Mouse (Mus musculus): ENCODE results near the gene Rtraf. TPM values are rescaled to one million over a fixed set of nuclear protein-coding genes. Genes with fewer than 3 reads are reported as not detected.
A peak's percentile ranks its signal among the peaks of the same experiment; 100 is the strongest.

Rtraf gene
- polyA plus RNA-seq, 1 experiment from 2014 or later = 137 TPM

GRCm38 (mm10) chr14:19821686-19822085 is 1.9 kb downstream of the Rtraf start:
- Histone ChIP-seq H3K9me3 (ENCODE audit: low read length) (no peaks in the 10 kb centered on the region), H3K4me3 (ENCODE audit: low read depth, low read length) (no peak overlapping the region)
- WGBS = 97% methylated on average over 5 of the region's 5 CpGs

GRCm38 (mm10) chr14:19817949-19818348 is 5.7 kb downstream of the Rtraf start:
- WGBS = 3% methylated on average over 1 of the region's 1 CpGs
- Histone ChIP-seq H3K27me3 (replicated peaks; ENCODE audit: insufficient read depth, low read length) (no peaks in the 10 kb centered on the region), H3K4me1 (ENCODE audit: insufficient read depth, low read depth, low read length) (peaks cover 1% of the 10 kb centered on the region; the same call in 1 of the 2 replicates), H3K27ac (ENCODE audit: low read length) (no peak overlapping the region), H3K4me3 (ENCODE audit: low read depth, low read length) (no peak overlapping the region), H3K9ac (replicated peaks; ENCODE audit: low read depth) (no peak overlapping the region), H3K9me3 (ENCODE audit: low read length) (no peaks in the 10 kb centered on the region), H3K4me2 (replicated peaks; ENCODE audit: low read depth, low read length) (no peak overlapping the region), H3K36me3 (ENCODE audit: insufficient read depth, low read length) (peaks cover 43% of the 10 kb centered on the region)
- DNase-seq (ENCODE audit: low spot score) = peak; percentile 84
- no peak for ATAC-seq
- TF ChIP-seq EP300 (IDR thresholded peaks at IDR 0.05) = no peak
- TF ChIP-seq CTCF (IDR thresholded peaks at IDR 0.05) = peak; percentile 93

More at GRCm38 (mm10) chr14:19821686-19822085, 1.9 kb downstream of the Rtraf start:
- H3K27me3 ChIP-seq (replicated peaks; ENCODE audit: insufficient read depth, low read length) = no peaks in the 10 kb centered on the region
- TF ChIP-seq CTCF (IDR thresholded peaks at IDR 0.05) (no peak), EP300 (IDR thresholded peaks at IDR 0.05) (no peak)
- H3K4me2 ChIP-seq (replicated peaks; ENCODE audit: low read depth, low read length) = no peak overlapping the region
- no peak for DNase-seq (ENCODE audit: low spot score)
- H3K27ac ChIP-seq (ENCODE audit: low read length) = no peak overlapping the region
- ATAC-seq = no peak
- peaks cover 3% of the 10 kb centered on the region; the same call in 1 of the 2 replicates for H3K4me1 ChIP-seq (ENCODE audit: insufficient read depth, low read depth, low read length)
- no peak overlapping the region for H3K9ac ChIP-seq (replicated peaks; ENCODE audit: low read depth)
- H3K36me3 ChIP-seq (ENCODE audit: insufficient read depth, low read length) = peaks cover 16% of the 10 kb centered on the region

GRCm38 (mm10) chr14:19813061-19813460 is 10.6 kb downstream of the Rtraf start:
- 97% methylated on average over 2 of the region's 2 CpGs for WGBS
- no peak overlapping the region for H3K9ac ChIP-seq (replicated peaks; ENCODE audit: low read depth)
- H3K4me1 ChIP-seq (ENCODE audit: insufficient read depth, low read depth, low read length) = no peaks in the 10 kb centered on the region
- no peaks in the 10 kb centered on the region for H3K9me3 ChIP-seq (ENCODE audit: low read length)
- no peak overlapping the region for H3K27ac ChIP-seq (ENCODE audit: low read length)
- DNase-seq (ENCODE audit: low spot score) (no peak), ATAC-seq (no peak)
- no peak overlapping the region for H3K4me3 ChIP-seq (ENCODE audit: low read depth, low read length)
- H3K27me3 ChIP-seq (replicated peaks; ENCODE audit: insufficient read depth, low read length) = no peaks in the 10 kb centered on the region
- TF ChIP-seq CTCF (IDR thresholded peaks at IDR 0.05) (no peak), EP300 (IDR thresholded peaks at IDR 0.05) (no peak)
- peaks cover 41% of the 10 kb centered on the region for H3K36me3 ChIP-seq (ENCODE audit: insufficient read depth, low read length)
- no peak overlapping the region for H3K4me2 ChIP-seq (replicated peaks; ENCODE audit: low read depth, low read length)

GRCm38 (mm10) chr14:19809934-19810333 is 13.7 kb downstream of the Rtraf start:
- Histone ChIP-seq H3K27ac (ENCODE audit: low read length) (no peak overlapping the region), H3K36me3 (ENCODE audit: insufficient read depth, low read length) (peaks cover 23% of the 10 kb centered on the region), H3K9me3 (ENCODE audit: low read length) (no peaks in the 10 kb centered on the region), H3K9ac (replicated peaks; ENCODE audit: low read depth) (no peak overlapping the region), H3K27me3 (replicated peaks; ENCODE audit: insufficient read depth, low read length) (no peaks in the 10 kb centered on the region), H3K4me2 (replicated peaks; ENCODE audit: low read depth, low read length) (no peak overlapping the region), H3K4me1 (ENCODE audit: insufficient read depth, low read depth, low read length) (no peaks in the 10 kb centered on the region), H3K4me3 (ENCODE audit: low read depth, low read length) (no peak overlapping the region)
- DNase-seq (ENCODE audit: low spot score) (no peak), ATAC-seq (no peak)
- WGBS = 73% methylated on average over 10 of the region's 10 CpGs
- TF ChIP-seq CTCF (IDR thresholded peaks at IDR 0.05) (no peak), EP300 (IDR thresholded peaks at IDR 0.05) (no peak)

- H3K27me3 ChIP-seq (replicated peaks; ENCODE audit: insufficient read depth, low read length) = no peaks in the 10 kb centered on the region
- H3K4me3 ChIP-seq (ENCODE audit: low read depth, low read length) = no peak overlapping the region
- TF ChIP-seq EP300 (IDR thresholded peaks at IDR 0.05) (no peak), CTCF (IDR thresholded peaks at IDR 0.05) (no peak)
- DNase-seq (ENCODE audit: low spot score) (no peak), ATAC-seq (no peak)
- H3K4me2 ChIP-seq (replicated peaks; ENCODE audit: low read depth, low read length) = no peak overlapping the region
- H3K36me3 ChIP-seq (ENCODE audit: insufficient read depth, low read length) = peaks cover 11% of the 10 kb centered on the region; the same call in 1 of the 2 replicates
- no peaks in the 10 kb centered on the region for H3K9me3 ChIP-seq (ENCODE audit: low read length)
- 87% methylated on average over 2 of the region's 2 CpGs for WGBS
- H3K9ac ChIP-seq (replicated peaks; ENCODE audit: low read depth) = no peak overlapping the region
- no peaks in the 10 kb centered on the region for H3K4me1 ChIP-seq (ENCODE audit: insufficient read depth, low read depth, low read length)
- no peak overlapping the region for H3K27ac ChIP-seq (ENCODE audit: low read length)
Measured at GRCm38 (mm10) chr14:19807858-19808257, 15.8 kb downstream of the Rtraf start.

GRCm38 (mm10) chr14:19807339-19807738 is 16.3 kb downstream of the Rtraf start:
- ATAC-seq = no peak
- H3K27me3 ChIP-seq (replicated peaks; ENCODE audit: insufficient read depth, low read length) = no peaks in the 10 kb centered on the region
- no peak overlapping the region for H3K4me3 ChIP-seq (ENCODE audit: low read depth, low read length)
- H3K36me3 ChIP-seq (ENCODE audit: insufficient read depth, low read length) = peaks cover 6% of the 10 kb centered on the region; the same call in 1 of the 2 replicates
- H3K9me3 ChIP-seq (ENCODE audit: low read length) = no peaks in the 10 kb centered on the region
- TF ChIP-seq CTCF (IDR thresholded peaks at IDR 0.05) (no peak), EP300 (IDR thresholded peaks at IDR 0.05) (no peak)
- no peak overlapping the region for H3K4me2 ChIP-seq (replicated peaks; ENCODE audit: low read depth, low read length)
- no peak overlapping the region for H3K27ac ChIP-seq (ENCODE audit: low read length)
- no peak overlapping the region for H3K9ac ChIP-seq (replicated peaks; ENCODE audit: low read depth)
- WGBS = 68% methylated on average over 3 of the region's 3 CpGs
- H3K4me1 ChIP-seq (ENCODE audit: insufficient read depth, low read depth, low read length) = no peaks in the 10 kb centered on the region
- DNase-seq (ENCODE audit: low spot score) = no peak

GRCm38 (mm10) chr14:19803623-19804022 is 20.0 kb downstream of the Rtraf start:
- peak; percentile 45 for DNase-seq (ENCODE audit: low spot score)

More at GRCm38 (mm10) chr14:19803623-19804022, 20.0 kb downstream of the Rtraf start:
- H3K4me3 ChIP-seq (ENCODE audit: low read depth, low read length) = no peak overlapping the region
- no peak for TF ChIP-seq EP300 (IDR thresholded peaks at IDR 0.05)
- no peak for TF ChIP-seq CTCF (IDR thresholded peaks at IDR 0.05)
- no peak overlapping the region for H3K4me2 ChIP-seq (replicated peaks; ENCODE audit: low read depth, low read length)
- ATAC-seq = no peak
- H3K4me1 ChIP-seq (ENCODE audit: insufficient read depth, low read depth, low read length) = no peaks in the 10 kb centered on the region
- H3K27ac ChIP-seq (ENCODE audit: low read length) = no peak overlapping the region
- H3K36me3 ChIP-seq (ENCODE audit: insufficient read depth, low read length) = no peaks in the 10 kb centered on the region
- no peaks in the 10 kb centered on the region for H3K9me3 ChIP-seq (ENCODE audit: low read length)
- no peak overlapping the region for H3K9ac ChIP-seq (replicated peaks; ENCODE audit: low read depth)
- no peaks in the 10 kb centered on the region for H3K27me3 ChIP-seq (replicated peaks; ENCODE audit: insufficient read depth, low read length)
- WGBS = 41% methylated on average over 10 of the region's 10 CpGs

All from lung, postnatal 0 days (tissue).